In the genomic region with DNA sequence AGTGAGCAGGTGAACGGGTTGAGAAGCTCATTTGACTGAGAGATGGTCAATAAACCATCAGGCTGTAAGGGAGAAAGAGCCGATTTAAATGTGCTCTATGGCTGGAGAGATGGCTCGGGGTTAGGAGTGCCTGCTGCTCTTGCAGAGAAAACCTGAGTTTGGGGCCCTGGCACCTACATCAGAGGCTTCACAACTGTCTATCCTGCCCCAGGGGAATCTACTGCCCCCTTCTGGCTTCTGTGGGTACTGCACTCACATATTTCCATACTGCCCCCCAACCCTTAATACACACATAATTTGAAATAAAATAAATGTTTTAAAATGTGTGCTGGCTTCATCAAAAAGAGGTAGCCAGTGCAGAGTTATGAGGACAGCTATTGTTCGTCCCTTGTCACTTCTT, we compare ENCODE assay signal across 15 mouse cellular contexts.
DNase-seq lines count a peak whose midpoint lies in the region; ATAC-seq and TF ChIP-seq lines count a peak whose summit lies in the region.
"Had no signal": no experiment of that assay in that cellular context is flagged by ENCODE, and none has a peak within 500 bp of the region (broad histone marks: within the 10 kb centered on the region; RNA-seq: fewer than 3 reads in every experiment).

No protein-coding gene starts in this region.

- no peaks in the 10 kb centered on the region for H3K9me3 ChIP-seq in intestine, postnatal 0 days (ENCODE audit: control insufficient read depth)
- no peaks in the 10 kb centered on the region for H3K9me3 ChIP-seq in intestine, embryonic 16.5 days (ENCODE audit: control insufficient read depth, low read length)
- H3K9me3 ChIP-seq in midbrain, embryonic 10.5 days (replicated peaks) = no peaks in the 10 kb centered on the region
- H3K9me3 ChIP-seq: embryonic facial prominence, embryonic 15.5 days; intestine, embryonic 15.5 days; midbrain, embryonic 13.5 days; neural tube, embryonic 13.5 days had no signal

- no peak for TF ChIP-seq POLR2A in bone marrow macrophage, adult 2 months (IDR thresholded peaks at IDR 0.05; ENCODE audit: borderline replicate concordance, low read depth, low read length)

- H3K4me1 ChIP-seq in intestine, postnatal 0 days (replicated peaks; ENCODE audit: control insufficient read depth, insufficient read depth, low read length) = no peaks in the 10 kb centered on the region
- H3K4me1 ChIP-seq in intestine, embryonic 16.5 days (ENCODE audit: control insufficient read depth, insufficient read depth, low read length) = no peaks in the 10 kb centered on the region
- H3K4me1 ChIP-seq in bone marrow macrophage, adult 2 months (ENCODE audit: control insufficient read depth, insufficient read depth, low read length) = no peaks in the 10 kb centered on the region
- H3K4me1 ChIP-seq in midbrain, embryonic 10.5 days = peaks cover 6% of the 10 kb centered on the region
- H3K4me1 ChIP-seq: embryonic facial prominence, embryonic 15.5 days; intestine, embryonic 15.5 days; neural tube, embryonic 13.5 days had no signal

- no peak overlapping the region for H3K9ac ChIP-seq in intestine, postnatal 0 days (ENCODE audit: low read depth, low read length)
- H3K9ac ChIP-seq in intestine, embryonic 16.5 days (ENCODE audit: low read depth, low read length) = no peak overlapping the region
- H3K9ac ChIP-seq: embryonic facial prominence, embryonic 15.5 days; intestine, embryonic 15.5 days; midbrain, embryonic 13.5 days; neural tube, embryonic 13.5 days had no signal

- H3K4me2 ChIP-seq in intestine, postnatal 0 days (replicated peaks; ENCODE audit: low read depth) = no peak overlapping the region
- H3K4me2 ChIP-seq in intestine, embryonic 16.5 days (ENCODE audit: low read depth, low read length) = no peak overlapping the region
- H3K4me2 ChIP-seq: embryonic facial prominence, embryonic 15.5 days; intestine, embryonic 15.5 days; midbrain, embryonic 13.5 days; neural tube, embryonic 13.5 days had no signal

- 84% methylated on average over 4 of the region's 4 CpGs for WGBS in intestine, postnatal 0 days
- 88% methylated on average over 4 of the region's 4 CpGs for WGBS in intestine, embryonic 16.5 days
- 93% methylated on average over 4 of the region's 4 CpGs for WGBS in midbrain, embryonic 10.5 days

- H3K27ac ChIP-seq in intestine, postnatal 0 days (ENCODE audit: low read depth, low read length) = no peak overlapping the region
- no peak overlapping the region for H3K27ac ChIP-seq in intestine, embryonic 16.5 days (ENCODE audit: low read length)
- no peak overlapping the region for H3K27ac ChIP-seq in bone marrow macrophage, adult 2 months (ENCODE audit: insufficient read depth, low read depth, low read length)
- no peak overlapping the region for H3K27ac ChIP-seq in midbrain, embryonic 10.5 days (replicated peaks)
- H3K27ac ChIP-seq: embryonic facial prominence, embryonic 15.5 days; intestine, embryonic 15.5 days; midbrain, embryonic 13.5 days; neural tube, embryonic 13.5 days had no signal

- TF ChIP-seq CTCF in intestine, postnatal 0 days (IDR thresholded peaks at IDR 0.05; ENCODE audit: low read depth) = peak; percentile 68
- peak; percentile 52 for TF ChIP-seq CTCF in bone marrow macrophage, adult 2 months (IDR thresholded peaks at IDR 0.05; ENCODE audit: low read depth, low read length)

- no peaks in the 10 kb centered on the region for H3K27me3 ChIP-seq in intestine, postnatal 0 days (replicated peaks; ENCODE audit: control insufficient read depth, insufficient read depth, low read length)
- H3K27me3 ChIP-seq in intestine, embryonic 16.5 days (replicated peaks; ENCODE audit: control insufficient read depth, insufficient read depth, low read length) = no peaks in the 10 kb centered on the region
- no peaks in the 10 kb centered on the region for H3K27me3 ChIP-seq in midbrain, embryonic 10.5 days (ENCODE audit: low read depth, poor library complexity, severe bottlenecking)
- H3K27me3 ChIP-seq: embryonic facial prominence, embryonic 15.5 days; intestine, embryonic 15.5 days; neural tube, embryonic 13.5 days had no signal

- no peak overlapping the region for H3K4me3 ChIP-seq in intestine, postnatal 0 days (ENCODE audit: low read depth, low read length)
- no peak overlapping the region for H3K4me3 ChIP-seq in intestine, embryonic 16.5 days (ENCODE audit: low read length)
- no peak overlapping the region for H3K4me3 ChIP-seq in bone marrow macrophage, adult 2 months (ENCODE audit: insufficient read depth, low read length)
- no peak overlapping the region for H3K4me3 ChIP-seq in midbrain, embryonic 10.5 days
- H3K4me3 ChIP-seq: embryonic facial prominence, embryonic 15.5 days; intestine, embryonic 15.5 days; midbrain, embryonic 13.5 days; neural tube, embryonic 13.5 days had no signal

- H3K36me3 ChIP-seq in intestine, postnatal 0 days (ENCODE audit: control insufficient read depth, insufficient read depth) = no peaks in the 10 kb centered on the region
- H3K36me3 ChIP-seq in intestine, embryonic 16.5 days (ENCODE audit: control insufficient read depth, insufficient read depth, low read length) = no peaks in the 10 kb centered on the region
- H3K36me3 ChIP-seq in midbrain, embryonic 10.5 days = no peaks in the 10 kb centered on the region
- H3K36me3 ChIP-seq: embryonic facial prominence, embryonic 15.5 days; intestine, embryonic 15.5 days; midbrain, embryonic 13.5 days; neural tube, embryonic 13.5 days had no signal

- no peak for ATAC-seq in intestine, postnatal 0 days
- ATAC-seq in intestine, embryonic 16.5 days = no peak
- ATAC-seq: intestine, embryonic 15.5 days; midbrain, embryonic 13.5 days had no signal

- peak; percentile 7 to 40 for DNase-seq in spleen, postnatal 10 days (ENCODE audit: low spot score in 2 of 2)
- DNase-seq in spleen, postnatal 4 days (ENCODE audit: low spot score in 2 of 2) = no peak
- peak; percentile 69 for DNase-seq in thymus, postnatal 4 days
- DNase-seq in adipocyte (ENCODE audit: low spot score) = no peak
- no peak for DNase-seq in midbrain, embryonic 10.5 days (ENCODE audit: low spot score)
- DNase-seq: cerebellum, postnatal 36 days; lung, postnatal 14 days; right cerebral cortex, postnatal 14 days had no signal

Comparison
In these comparisons a context has a peak if more than half of its experiments do, and no peak if none do; other contexts are left out.
1. DNase-seq: peak in spleen, postnatal 10 days (2 of 2) and thymus, postnatal 4 days (single experiment); none in spleen, postnatal 4 days (0 of 2), adipocyte (single experiment) and midbrain, embryonic 10.5 days (single experiment).